Mouse (Mus musculus): ENCODE measurements around the gene Elmod3. TPM values are rescaled to one million over a fixed set of nuclear protein-coding genes. Genes with fewer than 3 reads are reported as not detected.

Gene Elmod3
- polyA plus RNA-seq, 1 experiment: 11.4 TPM

- TF ChIP-seq FLI1 (IDR thresholded peaks at IDR 0.05; ENCODE audit: low read length) (no peak), GATA1 (IDR thresholded peaks at IDR 0.05; ENCODE audit: borderline replicate concordance, low read length) (no peak)
- Histone ChIP-seq H3K9me3 (no peaks in the 10 kb centered on the region), H3K4me1 (peaks cover 62% of the 10 kb centered on the region)
These were observed 17.6 kb upstream of the Elmod3 start for GRCm38 (mm10) chr6:72615561-72616375.

GRCm38 (mm10) chr6:72615151-72615550, 16.9 kb upstream of the Elmod3 start:
- peaks cover 51% of the 10 kb centered on the region for H3K36me3 ChIP-seq (replicated peaks; ENCODE audit: low read length)
- peak overlapping the region; percentile 98 for H3K4me3 ChIP-seq (replicated peaks)
- peaks cover 56% of the 10 kb centered on the region for H3K4me1 ChIP-seq
- TF ChIP-seq GATA1 (IDR thresholded peaks at IDR 0.05; ENCODE audit: borderline replicate concordance, low read length) (no peak), FLI1 (IDR thresholded peaks at IDR 0.05; ENCODE audit: low read length) (no peak)
- no peaks in the 10 kb centered on the region for H3K9me3 ChIP-seq
- H3K27me3 ChIP-seq (replicated peaks): no peaks in the 10 kb centered on the region

More at GRCm38 (mm10) chr6:72615561-72616375, 17.6 kb upstream of the Elmod3 start:
- H3K36me3 ChIP-seq (replicated peaks; ENCODE audit: low read length): peaks cover 45% of the 10 kb centered on the region
- H3K27me3 ChIP-seq (replicated peaks): no peaks in the 10 kb centered on the region
- H3K4me3 ChIP-seq (replicated peaks): peak overlapping the region; percentile 98

GRCm38 (mm10) chr6:72610261-72610660, 12.0 kb upstream of the Elmod3 start:
- TF ChIP-seq GATA1 (IDR thresholded peaks at IDR 0.05; ENCODE audit: borderline replicate concordance, low read length) (no peak), FLI1 (IDR thresholded peaks at IDR 0.05; ENCODE audit: low read length) (no peak)
- Histone ChIP-seq H3K4me3 (replicated peaks) (no peak overlapping the region), H3K36me3 (replicated peaks; ENCODE audit: low read length) (peaks cover 95% of the 10 kb centered on the region), H3K4me1 (peaks cover 24% of the 10 kb centered on the region), H3K27me3 (replicated peaks) (no peaks in the 10 kb centered on the region), H3K9me3 (no peaks in the 10 kb centered on the region)

- H3K4me3 ChIP-seq (replicated peaks): no peak overlapping the region
- peaks cover 15% of the 10 kb centered on the region for H3K4me1 ChIP-seq
- H3K36me3 ChIP-seq (replicated peaks; ENCODE audit: low read length): peaks cover 97% of the 10 kb centered on the region
- no peak for TF ChIP-seq FLI1 (IDR thresholded peaks at IDR 0.05; ENCODE audit: low read length)
- no peak for TF ChIP-seq GATA1 (IDR thresholded peaks at IDR 0.05; ENCODE audit: borderline replicate concordance, low read length)
- no peaks in the 10 kb centered on the region for H3K9me3 ChIP-seq
- H3K27me3 ChIP-seq (replicated peaks): no peaks in the 10 kb centered on the region
These were observed 10.5 kb upstream of the Elmod3 start for GRCm38 (mm10) chr6:72608662-72609184.

GRCm38 (mm10) chr6:72607676-72608075, 9.5 kb upstream of the Elmod3 start:
- H3K36me3 ChIP-seq (replicated peaks; ENCODE audit: low read length): peaks cover 98% of the 10 kb centered on the region
- H3K4me3 ChIP-seq (replicated peaks): no peak overlapping the region
- no peaks in the 10 kb centered on the region for H3K9me3 ChIP-seq
- H3K4me1 ChIP-seq: peaks cover 15% of the 10 kb centered on the region
- H3K27me3 ChIP-seq (replicated peaks): no peaks in the 10 kb centered on the region
- TF ChIP-seq FLI1 (IDR thresholded peaks at IDR 0.05; ENCODE audit: low read length): no peak
- no peak for TF ChIP-seq GATA1 (IDR thresholded peaks at IDR 0.05; ENCODE audit: borderline replicate concordance, low read length)

GRCm38 (mm10) chr6:72607060-72607459, 8.8 kb upstream of the Elmod3 start:
- Histone ChIP-seq H3K36me3 (replicated peaks; ENCODE audit: low read length) (peaks cover 99% of the 10 kb centered on the region), H3K4me1 (peaks cover 15% of the 10 kb centered on the region), H3K9me3 (no peaks in the 10 kb centered on the region), H3K4me3 (replicated peaks) (no peak overlapping the region), H3K27me3 (replicated peaks) (no peaks in the 10 kb centered on the region)
- TF ChIP-seq GATA1 (IDR thresholded peaks at IDR 0.05; ENCODE audit: borderline replicate concordance, low read length): no peak
- no peak for TF ChIP-seq FLI1 (IDR thresholded peaks at IDR 0.05; ENCODE audit: low read length)

- H3K36me3 ChIP-seq (replicated peaks; ENCODE audit: low read length): peaks cover 81% of the 10 kb centered on the region
- no peaks in the 10 kb centered on the region for H3K9me3 ChIP-seq
- H3K27me3 ChIP-seq (replicated peaks): no peaks in the 10 kb centered on the region
- H3K4me1 ChIP-seq: peaks cover 36% of the 10 kb centered on the region
- H3K4me3 ChIP-seq (replicated peaks): no peak overlapping the region
- TF ChIP-seq GATA1 (IDR thresholded peaks at IDR 0.05; ENCODE audit: borderline replicate concordance, low read length): no peak
- no peak for TF ChIP-seq FLI1 (IDR thresholded peaks at IDR 0.05; ENCODE audit: low read length)
These were observed 5.9 kb upstream of the Elmod3 start for GRCm38 (mm10) chr6:72604066-72604465.

GRCm38 (mm10) chr6:72601732-72602131, 3.5 kb upstream of the Elmod3 start:
- TF ChIP-seq FLI1 (IDR thresholded peaks at IDR 0.05; ENCODE audit: low read length) (no peak), GATA1 (IDR thresholded peaks at IDR 0.05; ENCODE audit: borderline replicate concordance, low read length) (peak; percentile 40; the same call in 1 of the 3 replicates)
- peaks cover 57% of the 10 kb centered on the region for H3K4me1 ChIP-seq
- H3K36me3 ChIP-seq (replicated peaks; ENCODE audit: low read length): peaks cover 57% of the 10 kb centered on the region
- no peaks in the 10 kb centered on the region for H3K27me3 ChIP-seq (replicated peaks)
- H3K9me3 ChIP-seq: no peaks in the 10 kb centered on the region
- H3K4me3 ChIP-seq (replicated peaks): no peak overlapping the region

- Histone ChIP-seq H3K27me3 (replicated peaks) (no peaks in the 10 kb centered on the region), H3K9me3 (no peaks in the 10 kb centered on the region), H3K4me1 (peaks cover 62% of the 10 kb centered on the region), H3K4me3 (replicated peaks) (no peak overlapping the region), H3K36me3 (replicated peaks; ENCODE audit: low read length) (peaks cover 48% of the 10 kb centered on the region)
- no peak for TF ChIP-seq GATA1 (IDR thresholded peaks at IDR 0.05; ENCODE audit: borderline replicate concordance, low read length)
- no peak for TF ChIP-seq FLI1 (IDR thresholded peaks at IDR 0.05; ENCODE audit: low read length)
These were observed 2.6 kb upstream of the Elmod3 start for GRCm38 (mm10) chr6:72600771-72601170.

GRCm38 (mm10) chr6:72600216-72600615, 2.0 kb upstream of the Elmod3 start:
- no peaks in the 10 kb centered on the region for H3K27me3 ChIP-seq (replicated peaks)
- peaks cover 62% of the 10 kb centered on the region for H3K4me1 ChIP-seq
- H3K36me3 ChIP-seq (replicated peaks; ENCODE audit: low read length): peaks cover 42% of the 10 kb centered on the region
- no peaks in the 10 kb centered on the region for H3K9me3 ChIP-seq
- no peak for TF ChIP-seq FLI1 (IDR thresholded peaks at IDR 0.05; ENCODE audit: low read length)
- H3K4me3 ChIP-seq (replicated peaks): no peak overlapping the region
